In the genomic region with DNA sequence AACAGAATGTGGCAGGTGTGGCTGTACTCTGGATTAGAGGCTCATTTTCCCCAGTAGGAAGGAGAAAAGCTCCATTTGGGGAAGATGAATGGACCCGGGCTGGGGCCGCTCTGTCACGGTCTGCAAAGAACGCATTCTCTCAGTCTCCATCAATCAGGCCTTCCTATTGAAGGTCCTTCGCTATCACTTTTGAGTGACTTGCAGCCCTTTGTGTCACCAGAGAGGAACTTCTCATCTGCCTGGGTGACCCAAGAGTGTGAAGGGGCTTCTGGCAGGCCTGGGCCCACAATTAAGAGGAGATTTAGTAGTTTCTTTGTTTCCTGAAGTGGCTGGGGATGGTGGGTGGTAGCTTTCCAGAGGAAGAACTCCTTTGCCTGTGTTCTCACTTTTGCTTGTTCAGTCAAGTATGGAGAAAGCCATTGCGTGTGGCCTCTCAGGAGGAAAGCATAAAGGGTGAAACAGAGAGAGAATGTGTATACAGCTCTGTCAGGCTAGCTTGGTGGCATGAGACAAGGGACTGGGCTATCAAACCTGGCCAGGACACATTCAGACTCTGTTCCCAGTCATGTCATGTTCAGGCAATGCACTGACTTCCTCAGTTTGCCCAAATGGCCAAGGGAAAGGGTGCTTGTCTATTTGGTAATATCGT, we compare ENCODE assay signal across 22 mouse cellular contexts.
A peak's percentile ranks its signal among the peaks of the same experiment; 100 is the strongest.
DNase-seq lines count a peak whose midpoint lies in the region; ATAC-seq lines count a peak whose summit lies in the region.
"Had no signal": no experiment of that assay in that cellular context is flagged by ENCODE, and none has a peak within 500 bp of the region (broad histone marks: within the 10 kb centered on the region; RNA-seq: fewer than 3 reads in every experiment).

No protein-coding gene starts in this region.

- H3K4me1 ChIP-seq in hindbrain, embryonic 10.5 days (replicated peaks), result peaks cover 13% of the 10 kb centered on the region
- no peaks in the 10 kb centered on the region for H3K4me1 ChIP-seq in hindbrain, embryonic 16.5 days (ENCODE audit: control insufficient read depth, insufficient read depth, low read depth, low read length)
- H3K4me1 ChIP-seq in neural tube, embryonic 13.5 days (replicated peaks), result peaks cover 12% of the 10 kb centered on the region
- H3K4me1 ChIP-seq: embryonic facial prominence, embryonic 15.5 days; heart, embryonic 15.5 days; hindbrain, embryonic 15.5 days; limb, embryonic 15.5 days had no signal

- DNase-seq in hindbrain, embryonic 10.5 days (ENCODE audit: low spot score), result peak; percentile 53
- DNase-seq in embryo, embryonic 9.5 days (ENCODE audit: extremely low spot score), result peak; percentile 65
- peak; percentile 78 for DNase-seq in mesoderm, embryonic 11.5 days (ENCODE audit: low read depth, low spot score)
- DNase-seq in cerebellum, adult 9-10 months, result no peak
- no peak for DNase-seq in retina, postnatal 1 day
- DNase-seq in frontal cortex, postnatal 14 days (ENCODE audit: low spot score in 2 of 2), result no peak
- DNase-seq: adrenal gland, postnatal 25 days; cerebellum, postnatal 14 days; gastrocnemius, adult 2 months; kidney, adult 2 months; kidney, postnatal 14 days; layer of hippocampus, adult 9-11 months; lung, postnatal 10 days; right cerebral cortex, postnatal 4 days; thymus, postnatal 36 days had no signal

- no peak overlapping the region for H3K4me3 ChIP-seq in hindbrain, embryonic 10.5 days
- no peak overlapping the region for H3K4me3 ChIP-seq in hindbrain, embryonic 16.5 days (ENCODE audit: low read length)
- H3K4me3 ChIP-seq in neural tube, embryonic 13.5 days, result no peak overlapping the region
- H3K4me3 ChIP-seq: embryonic facial prominence, embryonic 15.5 days; forebrain, embryonic 12.5 days; gastrocnemius, adult 2 months; heart, embryonic 15.5 days; hindbrain, embryonic 15.5 days; limb, embryonic 15.5 days had no signal

- no peaks in the 10 kb centered on the region for H3K9me3 ChIP-seq in hindbrain, embryonic 10.5 days
- H3K9me3 ChIP-seq in hindbrain, embryonic 16.5 days (ENCODE audit: control insufficient read depth, low read length), result no peaks in the 10 kb centered on the region
- H3K9me3 ChIP-seq in neural tube, embryonic 13.5 days, result no peaks in the 10 kb centered on the region
- H3K9me3 ChIP-seq: embryonic facial prominence, embryonic 15.5 days; forebrain, embryonic 12.5 days; heart, embryonic 15.5 days; hindbrain, embryonic 15.5 days; limb, embryonic 15.5 days had no signal

- H3K36me3 ChIP-seq in hindbrain, embryonic 10.5 days, result no peaks in the 10 kb centered on the region
- H3K36me3 ChIP-seq in hindbrain, embryonic 16.5 days (ENCODE audit: control insufficient read depth, insufficient read depth, low read length), result no peaks in the 10 kb centered on the region
- no peaks in the 10 kb centered on the region for H3K36me3 ChIP-seq in neural tube, embryonic 13.5 days
- H3K36me3 ChIP-seq: embryonic facial prominence, embryonic 15.5 days; forebrain, embryonic 12.5 days; heart, embryonic 15.5 days; hindbrain, embryonic 15.5 days; limb, embryonic 15.5 days had no signal

- no peak overlapping the region for H3K9ac ChIP-seq in hindbrain, embryonic 16.5 days (ENCODE audit: low read depth, low read length)
- no peak overlapping the region for H3K9ac ChIP-seq in neural tube, embryonic 13.5 days
- H3K9ac ChIP-seq: embryonic facial prominence, embryonic 15.5 days; forebrain, embryonic 12.5 days; heart, embryonic 15.5 days; hindbrain, embryonic 15.5 days; limb, embryonic 15.5 days had no signal

- no peak overlapping the region for H3K27ac ChIP-seq in hindbrain, embryonic 10.5 days
- H3K27ac ChIP-seq in hindbrain, embryonic 16.5 days (ENCODE audit: low read depth, low read length), result no peak overlapping the region
- H3K27ac ChIP-seq in neural tube, embryonic 13.5 days (replicated peaks), result no peak overlapping the region
- H3K27ac ChIP-seq: embryonic facial prominence, embryonic 15.5 days; forebrain, embryonic 12.5 days; gastrocnemius, adult 2 months; heart, embryonic 15.5 days; hindbrain, embryonic 15.5 days; limb, embryonic 15.5 days had no signal

- 31% methylated on average over 7 of the region's 7 CpGs for WGBS in hindbrain, embryonic 10.5 days
- WGBS in hindbrain, embryonic 16.5 days, result 23% methylated on average over 7 of the region's 7 CpGs
- 16% methylated on average over 7 of the region's 7 CpGs for WGBS in neural tube, embryonic 13.5 days

- H3K27me3 ChIP-seq in hindbrain, embryonic 10.5 days (ENCODE audit: insufficient read depth, poor library complexity, severe bottlenecking), result peaks cover 66% of the 10 kb centered on the region
- H3K27me3 ChIP-seq in hindbrain, embryonic 16.5 days (replicated peaks; ENCODE audit: control insufficient read depth, insufficient read depth, low read length), result no peaks in the 10 kb centered on the region; the same call in 1 of the 2 replicates
- H3K27me3 ChIP-seq in neural tube, embryonic 13.5 days, result peaks cover 81% of the 10 kb centered on the region
- H3K27me3 ChIP-seq: embryonic facial prominence, embryonic 15.5 days; forebrain, embryonic 12.5 days; heart, embryonic 15.5 days; limb, embryonic 15.5 days had no signal

- H3K4me2 ChIP-seq in hindbrain, embryonic 16.5 days (ENCODE audit: low read length), result no peak overlapping the region
- no peak overlapping the region for H3K4me2 ChIP-seq in neural tube, embryonic 13.5 days
- H3K4me2 ChIP-seq: embryonic facial prominence, embryonic 15.5 days; forebrain, embryonic 12.5 days; heart, embryonic 15.5 days; hindbrain, embryonic 15.5 days; limb, embryonic 15.5 days had no signal

- ATAC-seq in hindbrain, embryonic 16.5 days, result no peak
- ATAC-seq in neural tube, embryonic 13.5 days (ENCODE audit: low read depth), result peak; percentile 87

Comparison
In these comparisons a context has a peak if more than half of its experiments do, and no peak if none do; other contexts are left out.
1. DNase-seq: peak in hindbrain, embryonic 10.5 days (single experiment), embryo, embryonic 9.5 days (single experiment) and mesoderm, embryonic 11.5 days (single experiment); none in cerebellum, adult 9-10 months (single experiment), retina, postnatal 1 day (single experiment) and frontal cortex, postnatal 14 days (0 of 2).